ENCODE assay signal across 23 mouse cellular contexts in genomic region chr2:29752397-29752796, GRCm38 (mm10). TPM values are rescaled to one million over a fixed set of nuclear protein-coding genes. Genes with fewer than 3 reads are reported as not detected.
"Had no signal": no experiment of that assay in that cellular context is flagged by ENCODE, and none has a peak within 500 bp of the region (broad histone marks: within the 10 kb centered on the region; RNA-seq: fewer than 3 reads in every experiment).

No protein-coding gene starts in this region.

- H3K4me3 ChIP-seq: megakaryocyte, embryonic 14.5 days; neural tube, embryonic 12.5 days; stomach, embryonic 15.5 days had no signal

- DNase-seq: lung, adult 2 months; lung, postnatal 14 days; lung, postnatal 36 days; right cerebral cortex, postnatal 14 days; thymus, adult 18-20 months; thymus, postnatal 14 days; thymus, postnatal 36 days had no signal

- ATAC-seq: midbrain, embryonic 13.5 days; midbrain, embryonic 15.5 days had no signal

- H3K9me3 ChIP-seq: lung, embryonic 15.5 days; midbrain, embryonic 13.5 days; midbrain, embryonic 15.5 days; neural tube, embryonic 12.5 days; stomach, embryonic 15.5 days had no signal

- H3K9ac ChIP-seq: lung, embryonic 15.5 days; midbrain, embryonic 15.5 days; neural tube, embryonic 12.5 days; stomach, embryonic 15.5 days had no signal

- H3K36me3 ChIP-seq: lung, embryonic 15.5 days; midbrain, embryonic 13.5 days; midbrain, embryonic 15.5 days; neural tube, embryonic 12.5 days; stomach, embryonic 15.5 days had no signal

- H3K27ac ChIP-seq: lung, embryonic 15.5 days; macrophage; midbrain, embryonic 13.5 days; midbrain, embryonic 15.5 days; neural tube, embryonic 12.5 days had no signal

RNA-seq across cellular contexts. Expression of gene Gm13420, which starts 0.9 kb away (rescaled TPM):
- total RNA-seq: megakaryocyte progenitor cell, adult 5-6 weeks; monocyte, adult 5-6 weeks; neutrophil, adult 5-6 weeks had no signal
- polyA plus RNA-seq: macrophage; midbrain, embryonic 11.5 days; neural tube, embryonic 12.5 days; thymus, postnatal 0 days had no signal

RNA-seq across cellular contexts. Expression of gene Gm13547, which starts 6.7 kb away (rescaled TPM):
- total RNA-seq: megakaryocyte progenitor cell, adult 5-6 weeks; midbrain, postnatal 0 days; monocyte, adult 5-6 weeks had no signal
- polyA plus RNA-seq: lung, adult 2 months; lung, embryonic 15.5 days; lung, postnatal 0 days; macrophage; midbrain, embryonic 11.5 days; midbrain, postnatal 0 days; neural tube, embryonic 14.5 days; spleen, adult 2 months; stomach, embryonic 15.5 days; thymus, postnatal 0 days had no signal

RNA-seq across cellular contexts. Expression of gene Coq4, which starts 34.9 kb away (rescaled TPM):
- total RNA-seq: monocyte, adult 5-6 weeks had no signal
